10 mouse cellular contexts compared by ENCODE assay signal in genomic region chr7:29178106-29178505, GRCm38 (mm10). TPM values are rescaled to one million over a fixed set of nuclear protein-coding genes. Genes with fewer than 3 reads are reported as not detected.
DNase-seq lines count a peak whose midpoint lies in the region; ATAC-seq and TF ChIP-seq lines count a peak whose summit lies in the region.
"Had no signal": no experiment of that assay in that cellular context is flagged by ENCODE, and none has a peak within 500 bp of the region (broad histone marks: within the 10 kb centered on the region; RNA-seq: fewer than 3 reads in every experiment).

No protein-coding gene starts in this region.

- H3K27me3 ChIP-seq in heart, embryonic 13.5 days (replicated peaks): peaks cover 20% of the 10 kb centered on the region
- no peaks in the 10 kb centered on the region for H3K27me3 ChIP-seq in thymus, adult 2 months (ENCODE audit: control insufficient read depth, insufficient read depth, low read length)
- peaks cover 24% of the 10 kb centered on the region for H3K27me3 ChIP-seq in limb, embryonic 13.5 days

- H3K36me3 ChIP-seq in heart, embryonic 13.5 days: peaks cover 52% of the 10 kb centered on the region
- peaks cover 40% of the 10 kb centered on the region for H3K36me3 ChIP-seq in thymus, adult 2 months (ENCODE audit: control insufficient read depth, insufficient read depth, low read length)
- peaks cover 49% of the 10 kb centered on the region for H3K36me3 ChIP-seq in limb, embryonic 13.5 days

- no peak for TF ChIP-seq POLR2A in thymus, adult 2 months (IDR thresholded peaks at IDR 0.05; ENCODE audit: control insufficient read depth, extremely low read depth, insufficient read depth, low read length, poor library complexity)

- 0 out of 2 replicates have a peak, but pooled peaks have one; percentile 21 for TF ChIP-seq CTCF in thymus, adult 2 months (IDR thresholded peaks at IDR 0.05; ENCODE audit: borderline replicate concordance, control insufficient read depth, extremely low read depth, insufficient read depth, low read length, poor library complexity)

- no peak overlapping the region; the same call in 1 of the 2 replicates for H3K4me2 ChIP-seq in heart, embryonic 13.5 days
- H3K4me2 ChIP-seq in limb, embryonic 13.5 days (replicated peaks): 0 out of 2 replicates have a peak overlapping the region, but pooled peaks have one; percentile 82

- DNase-seq in heart, postnatal 10 days: no peak
- DNase-seq in thymus, adult 2 months: no peak
- DNase-seq in thymus, adult 18-20 months: no peak
- no peak for DNase-seq in adrenal gland, postnatal 36 days
- DNase-seq in kidney, adult 18-20 months: no peak
- no peak for DNase-seq in urinary bladder, adult 18-20 months (ENCODE audit: low spot score in 2 of 2)
- DNase-seq: kidney, postnatal 4 days had no signal

- H3K27ac ChIP-seq in heart, embryonic 13.5 days (replicated peaks): no peak overlapping the region
- no peak overlapping the region for H3K27ac ChIP-seq in thymus, adult 2 months (ENCODE audit: control insufficient read depth, insufficient read depth, low read length)
- H3K27ac ChIP-seq in limb, embryonic 13.5 days: no peak overlapping the region
- H3K27ac ChIP-seq: stomach, embryonic 15.5 days had no signal

- H3K9me3 ChIP-seq in heart, embryonic 13.5 days: no peaks in the 10 kb centered on the region
- H3K9me3 ChIP-seq in limb, embryonic 13.5 days: no peaks in the 10 kb centered on the region
- H3K9me3 ChIP-seq: stomach, embryonic 15.5 days had no signal

- 93% methylated on average over 4 of the region's 4 CpGs for WGBS in heart, embryonic 13.5 days
- WGBS in thymus, adult 2 months: 97% methylated on average over 4 of the region's 4 CpGs
- 93% methylated on average over 4 of the region's 4 CpGs for WGBS in limb, embryonic 13.5 days

- 0 out of 2 replicates have a peak overlapping the region, but pooled peaks have one; percentile 80 for H3K4me3 ChIP-seq in heart, embryonic 13.5 days
- H3K4me3 ChIP-seq in thymus, adult 2 months (ENCODE audit: control insufficient read depth, insufficient read depth, low read length): no peak overlapping the region
- H3K4me3 ChIP-seq in limb, embryonic 13.5 days: peak overlapping the region; percentile 84; the same call in 1 of the 2 replicates

- intact Hi-C loops in heart, postnatal 10 days (cut with DNase I): loop anchor here (2.0 to 5.0 kb wide), 2 partner anchors 19 to 51 kb away; partner anchors contain the start of gene Ryr1

- H3K4me1 ChIP-seq in heart, embryonic 13.5 days: peaks cover 20% of the 10 kb centered on the region
- peaks cover 10% of the 10 kb centered on the region for H3K4me1 ChIP-seq in thymus, adult 2 months (replicated peaks; ENCODE audit: control insufficient read depth, insufficient read depth, low read length)
- peaks cover 16% of the 10 kb centered on the region for H3K4me1 ChIP-seq in limb, embryonic 13.5 days

- H3K9ac ChIP-seq in heart, embryonic 13.5 days: no peak overlapping the region
- no peak overlapping the region for H3K9ac ChIP-seq in limb, embryonic 13.5 days
- H3K9ac ChIP-seq: stomach, embryonic 15.5 days had no signal

- ATAC-seq in heart, embryonic 13.5 days (ENCODE audit: extremely low read depth, insufficient number of reproducible peaks, low FRiP score, low TSS enrichment): no peak
- ATAC-seq in limb, embryonic 13.5 days (ENCODE audit: low FRiP score, low read depth): no peak

RNA-seq across cellular contexts. Expression of gene Psmd8, which starts 2.4 kb away (rescaled TPM):
- polyA plus RNA-seq in heart, embryonic 13.5 days (2015; fragmentation: Nextera tagmentation; extraction: Ambion mirVana): 209 and 219 TPM in 2 replicates
- 100 to 1,000 TPM; 173 to 179 TPM for total RNA-seq in heart, postnatal 10 days (2021)
- 254 and 284 TPM in 2 replicates for polyA plus RNA-seq in thymus, adult 2 months (2012; rRNA removed)
- polyA plus RNA-seq in limb, embryonic 13.5 days (2015; fragmentation: Nextera tagmentation; extraction: Ambion mirVana): 270 and 272 TPM in 2 replicates
- total RNA-seq in adrenal gland, postnatal 36 days (2021): 100 to 1,000 TPM; 188 to 194 TPM

RNA-seq across cellular contexts. Expression of gene Spred3, which starts 7.9 kb away (rescaled TPM):
- 1.3 and 1.5 TPM in 2 replicates for polyA plus RNA-seq in heart, embryonic 13.5 days (2015; fragmentation: Nextera tagmentation; extraction: Ambion mirVana)
- 1 to 10 TPM; 1.9 to 2.2 TPM for total RNA-seq in heart, postnatal 10 days (2021)
- polyA plus RNA-seq in thymus, adult 2 months (2012; rRNA removed): 2.2 and 2.7 TPM in 2 replicates
- polyA plus RNA-seq in limb, embryonic 13.5 days (2015; fragmentation: Nextera tagmentation; extraction: Ambion mirVana): 4.2 and 4.4 TPM in 2 replicates
- total RNA-seq in adrenal gland, postnatal 36 days (2021): 1 to 10 TPM; 5.5 to 6.1 TPM

RNA-seq across cellular contexts. Expression of gene Ggn, which starts 8.1 kb away (rescaled TPM):
- 0.33 and 0.48 TPM in 2 replicates for polyA plus RNA-seq in heart, embryonic 13.5 days (2015; fragmentation: Nextera tagmentation; extraction: Ambion mirVana)
- total RNA-seq in heart, postnatal 10 days (2021): under 1 TPM; 0.55 to 0.57 TPM
- 0.53 and 0.66 TPM in 2 replicates for polyA plus RNA-seq in thymus, adult 2 months (2012; rRNA removed)
- polyA plus RNA-seq in limb, embryonic 13.5 days (2015; fragmentation: Nextera tagmentation; extraction: Ambion mirVana): 0.47 and 0.50 TPM in 2 replicates
- 1 to 10 TPM; 1.2 to 2.3 TPM for total RNA-seq in adrenal gland, postnatal 36 days (2021)

RNA-seq across cellular contexts. Expression of gene Fam98c, which starts 22.1 kb away (rescaled TPM):
- polyA plus RNA-seq in heart, embryonic 13.5 days (2015; fragmentation: Nextera tagmentation; extraction: Ambion mirVana): 11.0 and 11.9 TPM in 2 replicates
- total RNA-seq in heart, postnatal 10 days (2021): 10 to 100 TPM; 13.7 to 15.4 TPM
- polyA plus RNA-seq in thymus, adult 2 months (2012; rRNA removed): 88.8 and 92.3 TPM in 2 replicates
- 11.5 and 12.5 TPM in 2 replicates for polyA plus RNA-seq in limb, embryonic 13.5 days (2015; fragmentation: Nextera tagmentation; extraction: Ambion mirVana)
- 10 to 100 TPM; 10.6 to 12.8 TPM for total RNA-seq in adrenal gland, postnatal 36 days (2021)

RNA-seq across cellular contexts. Expression of gene Catsperg1, which starts 35.7 kb away (rescaled TPM):
- polyA plus RNA-seq in heart, embryonic 13.5 days (2015; fragmentation: Nextera tagmentation; extraction: Ambion mirVana): 0.41 and 0.42 TPM in 2 replicates
- under 1 TPM; 0.45 to 0.67 TPM for total RNA-seq in heart, postnatal 10 days (2021)
- polyA plus RNA-seq in thymus, adult 2 months (2012; rRNA removed): 1.7 and 2.5 TPM in 2 replicates
- polyA plus RNA-seq in limb, embryonic 13.5 days (2015; fragmentation: Nextera tagmentation; extraction: Ambion mirVana): 0.46 and 0.51 TPM in 2 replicates
- under 1 TPM; 0.23 to 0.69 TPM for total RNA-seq in adrenal gland, postnatal 36 days (2021)
